Mouse (Mus musculus) forebrain, embryonic 13.5 days (tissue): Measurements from ENCODE around the gene Cep57l1. TPM values are rescaled to one million over a fixed set of nuclear protein-coding genes. Genes with fewer than 3 reads are reported as not detected.

Experiments
- ATAC-seq: fragments of 200-750 bp; cut with Nextera tagmentation; 2 replicates; pipeline ENCODE4 v1.8.0; 2017
- H3K27ac ChIP-seq: fragments of 300-500 bp; sonication (generic); 2 replicates; pipeline ENCODE4 v1.5.1; 2015; ENCODE audit warnings: inconsistent platforms, mild to moderate bottlenecking, moderate library complexity
- H3K27me3 ChIP-seq: fragments of 300-500 bp; sonication (generic); 2 replicates; pipeline ENCODE4 v1.6.1; 2015; ENCODE audit warnings: mild to moderate bottlenecking, inconsistent platforms
- H3K36me3 ChIP-seq: fragments of 300-500 bp; sonication (generic); 2 replicates; pipeline ENCODE4 v1.6.1; 2015; ENCODE audit warnings: mild to moderate bottlenecking, inconsistent platforms; ENCODE audit not compliant: poor library complexity, severe bottlenecking
- H3K4me1 ChIP-seq: fragments of 300-500 bp; sonication (generic); 2 replicates; pipeline ENCODE4 v1.6.1; 2015; ENCODE audit warnings: inconsistent platforms
- H3K4me2 ChIP-seq: fragments of 300-500 bp; sonication (generic); 2 replicates; pipeline ENCODE4 v1.6.1; 2015; ENCODE audit warnings: inconsistent platforms, mild to moderate bottlenecking, moderate library complexity
- H3K4me3 ChIP-seq: fragments of 300-500 bp; sonication (generic); 2 replicates; pipeline ENCODE4 v1.5.1; 2015; ENCODE audit warnings: mild to moderate bottlenecking, inconsistent platforms
- H3K9ac ChIP-seq: fragments of 300-500 bp; sonication (generic); 2 replicates; pipeline ENCODE4 v1.6.1; 2015; ENCODE audit warnings: mild to moderate bottlenecking, inconsistent platforms
- H3K9me3 ChIP-seq: fragments of 300-500 bp; sonication (generic); replicated peaks from 2 replicates; pipeline ENCODE4 v1.6.1; 2016; ENCODE audit warnings: inconsistent platforms
- WGBS: fragments of 180-500 bp; shearing (Covaris S2); methylation state at CpG from one replicate; pipeline ENCODE4 v1.1.7; 2015; 5-methylcytosine and 5-hydroxymethylcytosine counted together
- polyA plus RNA-seq: library from polyadenylated mRNA; unstranded; fragments of >200 nt; fragmentation: Nextera tagmentation; extraction: Ambion mirVana; gene quantifications from 2 replicates; pipeline ENCODE4 v1.2.1, GENCODE M21; 2015

Gene Cep57l1
- polyA plus RNA-seq, 1 experiment from 2014 or later, result 21.2 TPM

DNA sequence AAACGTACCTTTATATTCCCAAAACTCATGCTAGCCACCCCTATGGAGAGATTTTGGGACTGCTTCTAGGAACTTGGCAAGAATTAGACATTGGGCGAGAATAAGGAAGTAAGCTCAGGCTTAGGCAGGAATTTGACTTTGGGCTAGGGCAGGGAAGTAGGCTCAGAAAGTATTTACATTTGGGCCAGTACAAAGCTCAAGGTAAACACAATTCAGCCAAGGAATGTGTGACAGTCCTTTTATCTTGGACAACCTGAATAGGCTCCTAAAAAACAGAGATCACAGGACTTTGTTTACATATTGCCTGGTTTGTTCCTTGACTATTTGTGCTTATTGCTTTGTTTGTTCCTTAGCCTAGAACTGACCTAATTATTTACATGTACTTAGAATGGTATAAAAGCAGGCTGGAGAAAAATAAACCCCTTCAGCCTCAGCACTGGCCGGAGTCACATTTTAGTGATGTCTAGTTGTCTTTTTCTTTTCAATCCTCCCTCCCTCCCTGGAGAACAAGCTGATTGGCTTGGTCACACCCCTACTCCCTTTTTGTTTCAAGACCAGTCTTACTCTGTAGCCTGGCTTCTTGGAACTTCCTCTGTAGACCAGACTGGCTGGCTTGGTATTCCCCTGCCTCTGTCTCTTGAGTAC is 45.8 kb downstream of the Cep57l1 start:
- WGBS, result 88% methylated on average over 3 of the region's 3 CpGs
- H3K4me2 ChIP-seq, result no peak overlapping the region
- H3K4me1 ChIP-seq, result peaks cover 3% of the 10 kb centered on the region; the same call in 1 of the 2 replicates
- ATAC-seq, result no peak
- no peaks in the 10 kb centered on the region for H3K9me3 ChIP-seq
- no peak overlapping the region for H3K27ac ChIP-seq
- no peaks in the 10 kb centered on the region for H3K36me3 ChIP-seq
- H3K9ac ChIP-seq, result no peak overlapping the region
- H3K4me3 ChIP-seq, result no peak overlapping the region
- no peaks in the 10 kb centered on the region for H3K27me3 ChIP-seq

DNA sequence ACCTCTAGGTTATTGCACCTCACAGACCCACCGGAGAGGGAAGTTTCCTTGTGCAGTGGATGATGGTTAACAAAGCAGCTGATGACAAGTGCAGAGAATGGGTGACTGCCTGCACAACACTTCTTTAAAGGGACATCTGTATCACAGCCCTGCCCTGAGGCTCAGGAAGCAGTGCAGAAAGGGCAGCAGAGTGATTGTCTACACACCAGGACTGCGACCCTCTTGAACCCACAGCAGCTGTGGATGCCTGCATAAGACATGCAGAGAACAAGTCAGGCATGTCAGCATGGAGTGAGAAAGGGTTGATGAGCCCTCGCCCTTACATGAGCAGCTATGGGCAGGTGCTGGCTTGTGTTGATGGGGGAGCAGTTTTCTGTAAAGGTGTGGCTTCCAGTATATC is 48.8 kb downstream of the Cep57l1 start:
- Histone ChIP-seq H3K27me3 (no peaks in the 10 kb centered on the region), H3K27ac (no peak overlapping the region), H3K4me1 (peaks cover 3% of the 10 kb centered on the region; the same call in 1 of the 2 replicates), H3K4me2 (no peak overlapping the region), H3K36me3 (no peaks in the 10 kb centered on the region), H3K4me3 (no peak overlapping the region), H3K9me3 (no peaks in the 10 kb centered on the region), H3K9ac (no peak overlapping the region)
- 79% methylated on average over 3 of the region's 3 CpGs for WGBS
- ATAC-seq, result no peak

DNA sequence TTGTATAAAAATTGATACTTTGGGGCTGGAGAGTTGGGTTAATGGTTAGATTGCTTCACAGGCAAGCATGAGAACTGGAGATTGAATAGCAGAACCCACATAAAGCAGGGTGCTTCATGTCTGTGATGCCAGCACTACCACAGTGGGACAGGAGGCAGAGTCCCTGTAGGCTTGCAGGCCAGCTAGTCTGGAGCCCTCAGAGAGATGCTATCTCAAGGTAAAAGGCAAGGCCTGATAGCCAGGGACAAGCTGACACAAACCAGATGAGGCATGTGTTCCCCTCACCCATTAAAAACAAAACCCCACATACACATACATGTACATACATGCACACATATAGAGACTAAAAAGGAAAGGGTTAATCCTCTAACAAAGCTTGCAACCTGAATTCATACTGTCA is 51.6 kb downstream of the Cep57l1 start:
- Histone ChIP-seq H3K9me3 (no peaks in the 10 kb centered on the region), H3K4me1 (peaks cover 3% of the 10 kb centered on the region; the same call in 1 of the 2 replicates), H3K27ac (no peak overlapping the region), H3K9ac (no peak overlapping the region), H3K4me2 (no peak overlapping the region), H3K4me3 (no peak overlapping the region), H3K27me3 (no peaks in the 10 kb centered on the region), H3K36me3 (no peaks in the 10 kb centered on the region)
- no peak for ATAC-seq

DNA sequence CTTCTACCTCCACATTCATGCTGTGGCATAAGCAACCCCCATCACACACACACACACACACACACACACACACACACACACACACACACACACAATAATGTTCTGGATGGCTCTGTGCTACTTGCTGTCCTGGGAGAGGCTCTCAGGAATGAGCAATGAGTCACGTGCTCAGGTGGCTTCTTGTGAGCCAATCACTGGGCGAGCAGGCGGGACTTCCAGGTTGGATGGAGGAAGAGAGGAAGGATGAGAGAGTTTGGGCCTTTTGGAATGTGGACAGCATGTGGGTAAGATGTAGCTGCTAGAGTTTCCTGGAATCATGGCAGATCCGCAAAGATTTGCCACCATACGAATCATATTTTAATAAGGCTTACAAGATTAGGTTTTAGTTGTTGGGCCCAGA is 52.4 kb downstream of the Cep57l1 start:
- peaks cover 3% of the 10 kb centered on the region; the same call in 1 of the 2 replicates for H3K4me1 ChIP-seq
- H3K9ac ChIP-seq, result no peak overlapping the region
- no peak for ATAC-seq
- no peaks in the 10 kb centered on the region for H3K9me3 ChIP-seq
- no peak overlapping the region for H3K4me2 ChIP-seq
- no peak overlapping the region for H3K27ac ChIP-seq
- H3K36me3 ChIP-seq, result no peaks in the 10 kb centered on the region
- no peak overlapping the region for H3K4me3 ChIP-seq
- no peaks in the 10 kb centered on the region for H3K27me3 ChIP-seq
- WGBS, result 95% methylated on average over 5 of the region's 5 CpGs

DNA sequence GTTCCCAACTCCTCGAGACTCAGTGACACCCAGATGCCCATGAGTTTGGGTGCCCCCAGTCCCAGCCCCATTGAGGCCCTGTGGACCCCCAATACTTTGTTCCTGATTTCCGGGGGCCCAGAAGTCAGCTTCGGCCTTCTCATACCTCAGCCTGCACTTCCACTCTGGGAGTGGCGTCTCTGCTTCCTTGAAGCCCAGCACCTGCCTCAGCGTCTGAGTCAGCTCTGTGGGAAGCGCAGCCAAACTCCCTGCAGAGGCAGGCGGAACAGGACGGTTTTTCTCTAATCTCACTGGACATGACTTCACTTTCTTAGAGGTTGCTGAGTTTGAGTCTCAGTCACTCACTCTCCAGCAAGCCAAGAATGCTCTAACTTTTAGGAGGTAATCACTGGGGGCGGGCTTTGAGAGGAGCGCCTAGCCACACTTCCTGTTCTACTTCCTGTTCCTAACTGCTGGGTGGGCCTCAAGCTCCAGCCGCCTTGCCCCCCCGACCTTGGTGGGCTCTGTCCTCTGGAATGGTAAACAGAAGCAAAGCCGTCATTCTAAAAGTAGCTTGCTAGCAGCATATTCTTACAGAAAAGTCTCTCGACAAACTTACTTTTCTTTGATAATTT is 57.7 kb downstream of the Cep57l1 start:
- H3K9me3 ChIP-seq, result no peaks in the 10 kb centered on the region
- 88% methylated on average over 14 of the region's 14 CpGs for WGBS
- H3K27me3 ChIP-seq, result no peaks in the 10 kb centered on the region
- H3K4me1 ChIP-seq, result no peaks in the 10 kb centered on the region
- H3K4me2 ChIP-seq, result no peak overlapping the region
- H3K27ac ChIP-seq, result no peak overlapping the region
- no peak for ATAC-seq
- no peak overlapping the region for H3K4me3 ChIP-seq
- H3K36me3 ChIP-seq, result no peaks in the 10 kb centered on the region
- no peak overlapping the region for H3K9ac ChIP-seq

DNA sequence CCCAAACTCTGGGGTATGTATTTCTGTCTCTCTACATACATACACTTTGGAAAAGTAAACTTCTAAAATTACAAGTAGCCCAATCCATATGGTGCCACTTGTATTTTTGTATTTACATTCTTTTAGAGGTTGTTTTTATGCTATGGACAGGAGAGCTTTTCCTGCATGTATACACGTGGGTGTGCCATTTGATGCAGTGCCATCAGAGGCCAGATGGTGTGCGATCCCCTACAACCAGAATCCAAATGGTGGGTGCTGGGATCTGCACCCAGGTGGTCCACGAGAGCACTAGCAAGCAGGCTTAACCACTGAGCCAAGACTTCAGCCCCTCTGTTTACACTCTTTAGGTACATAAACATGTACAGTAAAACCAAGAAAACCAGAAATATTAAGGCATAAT is 60.4 kb downstream of the Cep57l1 start:
- no peak for ATAC-seq
- no peak overlapping the region for H3K4me3 ChIP-seq
- H3K27me3 ChIP-seq, result no peaks in the 10 kb centered on the region
- no peak overlapping the region for H3K4me2 ChIP-seq
- 78% methylated on average over 3 of the region's 3 CpGs for WGBS
- peaks cover 5% of the 10 kb centered on the region for H3K4me1 ChIP-seq
- H3K9ac ChIP-seq, result no peak overlapping the region
- H3K9me3 ChIP-seq, result no peaks in the 10 kb centered on the region
- H3K36me3 ChIP-seq, result no peaks in the 10 kb centered on the region
- H3K27ac ChIP-seq, result no peak overlapping the region

DNA sequence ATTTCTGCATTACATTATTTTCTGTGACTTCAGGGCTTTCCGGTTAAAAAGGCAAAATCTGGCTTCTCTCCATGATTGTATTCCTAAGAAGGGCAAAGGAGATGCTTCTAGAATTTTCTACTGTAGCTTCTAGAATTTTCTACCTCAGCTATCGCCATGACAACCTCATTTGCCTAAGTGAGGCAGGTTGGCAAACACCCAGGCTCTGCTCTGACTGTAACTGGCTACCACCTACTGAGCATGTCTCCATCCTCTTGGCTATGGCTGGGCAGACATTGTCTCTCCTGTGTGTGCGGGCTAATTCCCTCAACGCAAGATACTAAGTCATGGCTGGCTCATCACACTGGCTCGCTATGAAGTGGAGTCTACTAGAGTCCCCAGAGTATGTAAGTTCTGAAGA is 63.1 kb downstream of the Cep57l1 start:
- Histone ChIP-seq H3K36me3 (0 out of 2 replicates have a peak, but pooled peaks cover 5% of the 10 kb centered on the region), H3K4me2 (no peak overlapping the region), H3K9ac (no peak overlapping the region), H3K27ac (no peak overlapping the region), H3K27me3 (no peaks in the 10 kb centered on the region), H3K9me3 (no peaks in the 10 kb centered on the region), H3K4me1 (peaks cover 5% of the 10 kb centered on the region), H3K4me3 (no peak overlapping the region)
- ATAC-seq, result no peak
- 84% methylated on average over 5 of the region's 5 CpGs for WGBS

DNA sequence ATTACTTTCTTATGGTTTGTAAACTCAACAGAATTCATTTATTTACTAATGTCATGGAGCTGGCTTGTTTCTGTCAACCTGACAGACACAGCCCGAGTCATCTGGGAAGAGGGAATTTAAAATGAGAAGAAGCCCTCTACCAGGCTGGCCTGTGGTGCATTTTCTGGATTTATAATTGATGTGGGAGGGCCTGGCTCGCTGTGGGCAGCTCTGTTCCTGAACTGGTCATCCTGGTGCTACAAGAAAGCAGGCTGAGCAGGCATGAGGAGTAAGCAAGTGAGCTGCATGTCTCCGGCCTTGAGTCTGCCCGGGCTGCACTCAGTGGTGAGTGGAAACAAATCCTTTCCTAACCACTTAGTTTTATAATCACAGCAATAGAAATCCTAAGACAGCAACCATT is 65.7 kb downstream of the Cep57l1 start:
- 86% methylated on average over 4 of the region's 4 CpGs for WGBS
- H3K27me3 ChIP-seq, result no peaks in the 10 kb centered on the region
- ATAC-seq, result no peak
- H3K4me1 ChIP-seq, result peaks cover 5% of the 10 kb centered on the region
- H3K9ac ChIP-seq, result no peak overlapping the region
- H3K4me2 ChIP-seq, result no peak overlapping the region
- H3K36me3 ChIP-seq, result 0 out of 2 replicates have a peak, but pooled peaks cover 11% of the 10 kb centered on the region
- no peak overlapping the region for H3K27ac ChIP-seq
- H3K9me3 ChIP-seq, result no peaks in the 10 kb centered on the region
- H3K4me3 ChIP-seq, result no peak overlapping the region

DNA sequence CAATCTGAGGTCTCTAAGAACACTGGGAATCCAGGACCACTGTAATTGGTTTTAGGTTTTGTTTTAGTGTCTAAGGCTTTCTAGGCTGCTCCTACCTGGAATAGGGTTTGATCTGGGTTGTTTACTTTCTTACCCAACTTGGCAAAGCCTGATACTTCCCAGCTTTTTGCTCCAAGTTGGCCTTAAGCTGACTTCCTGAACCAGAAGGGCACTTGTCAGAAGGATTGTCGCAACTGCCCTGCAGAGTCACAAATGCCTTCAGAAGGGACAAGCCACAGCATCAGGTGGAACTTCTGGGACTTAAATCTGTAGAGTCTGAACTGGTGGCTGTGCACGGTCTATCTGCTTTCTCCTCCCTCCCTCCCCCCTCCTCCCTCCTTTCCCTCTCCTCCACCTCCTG is 69.5 kb downstream of the Cep57l1 start:
- H3K36me3 ChIP-seq, result peaks cover 26% of the 10 kb centered on the region
- no peaks in the 10 kb centered on the region for H3K9me3 ChIP-seq
- H3K9ac ChIP-seq, result no peak overlapping the region
- no peak for ATAC-seq
- H3K4me2 ChIP-seq, result no peak overlapping the region
- WGBS, result 89% methylated on average over 2 of the region's 2 CpGs
- no peaks in the 10 kb centered on the region for H3K27me3 ChIP-seq
- peaks cover 6% of the 10 kb centered on the region for H3K4me1 ChIP-seq
- no peak overlapping the region for H3K27ac ChIP-seq
- no peak overlapping the region for H3K4me3 ChIP-seq

DNA sequence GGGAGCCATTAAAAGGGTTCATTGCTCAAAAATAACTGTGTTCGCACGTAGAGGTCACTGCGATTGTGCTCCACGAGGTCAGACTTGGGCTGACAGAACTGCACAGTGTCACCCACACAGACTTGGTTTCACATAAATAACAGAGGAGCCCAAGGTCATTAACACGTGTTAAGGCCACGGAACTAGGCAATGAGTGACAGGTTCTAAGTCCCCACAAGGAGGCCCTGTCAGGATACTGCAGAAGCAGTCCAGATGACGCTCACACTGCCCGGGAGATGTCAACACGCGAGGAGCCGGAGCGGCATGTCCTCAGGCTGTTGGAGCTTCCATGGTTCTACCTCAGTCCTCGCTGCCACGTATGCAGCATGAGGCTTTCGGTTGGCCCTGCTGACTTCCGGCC is 72.4 kb downstream of the Cep57l1 start:
- no peaks in the 10 kb centered on the region for H3K27me3 ChIP-seq
- no peak overlapping the region for H3K4me3 ChIP-seq
- H3K9me3 ChIP-seq, result no peaks in the 10 kb centered on the region
- peaks cover 6% of the 10 kb centered on the region for H3K4me1 ChIP-seq
- ATAC-seq, result no peak
- H3K27ac ChIP-seq, result no peak overlapping the region
- no peak overlapping the region for H3K4me2 ChIP-seq
- 96% methylated on average over 16 of the region's 16 CpGs for WGBS
- no peak overlapping the region for H3K9ac ChIP-seq
- H3K36me3 ChIP-seq, result peaks cover 21% of the 10 kb centered on the region

DNA sequence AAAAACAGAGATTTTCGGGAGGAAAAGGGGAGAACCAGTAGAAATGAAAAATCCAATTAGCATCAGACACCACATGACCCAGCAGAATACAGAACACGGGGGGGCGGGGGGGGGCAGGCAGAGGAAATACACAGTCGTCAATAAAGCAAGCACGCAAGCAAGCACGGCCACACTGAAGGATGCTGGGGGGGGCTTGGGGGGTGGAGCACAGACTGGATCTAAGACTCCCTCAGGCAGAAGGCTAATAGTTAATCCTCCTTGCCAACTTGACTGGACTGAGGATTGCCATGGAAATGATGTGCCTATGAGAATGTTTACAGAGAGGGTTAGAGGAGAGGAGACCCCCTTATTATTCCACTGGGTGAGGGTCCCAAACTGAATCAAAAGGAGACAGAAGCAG is 74.3 kb downstream of the Cep57l1 start:
- Histone ChIP-seq H3K27ac (no peak overlapping the region), H3K9me3 (no peaks in the 10 kb centered on the region), H3K36me3 (peaks cover 21% of the 10 kb centered on the region), H3K4me1 (peaks cover 6% of the 10 kb centered on the region), H3K4me3 (no peak overlapping the region), H3K9ac (no peak overlapping the region), H3K4me2 (no peak overlapping the region), H3K27me3 (no peaks in the 10 kb centered on the region)
- no peak for ATAC-seq
- WGBS, result 53% methylated on average over 6 of the region's 6 CpGs

DNA sequence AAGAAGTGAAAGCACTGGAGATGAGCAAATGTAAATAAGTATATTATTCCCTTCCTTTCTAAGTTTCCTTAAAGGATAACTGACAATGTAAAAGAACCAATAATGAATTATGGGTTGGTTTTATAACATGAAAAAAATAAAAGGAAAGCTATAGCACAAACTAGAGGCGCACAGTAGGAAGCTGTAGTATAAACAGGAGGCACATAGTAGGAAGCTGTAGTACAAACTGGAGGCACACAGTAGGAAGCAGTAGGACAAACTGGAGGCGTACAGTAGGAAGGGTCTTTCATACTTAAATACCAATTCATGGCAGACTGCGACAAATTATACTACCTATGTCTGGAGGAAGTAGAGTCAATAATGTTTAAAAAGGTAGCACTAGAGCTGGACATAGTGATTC is 76.5 kb downstream of the Cep57l1 start:
- WGBS, result 97% methylated on average over 3 of the region's 3 CpGs
- Histone ChIP-seq H3K27me3 (no peaks in the 10 kb centered on the region), H3K4me2 (no peak overlapping the region), H3K27ac (no peak overlapping the region), H3K9ac (no peak overlapping the region), H3K4me3 (no peak overlapping the region), H3K36me3 (peaks cover 25% of the 10 kb centered on the region), H3K9me3 (no peaks in the 10 kb centered on the region), H3K4me1 (peaks cover 6% of the 10 kb centered on the region)
- ATAC-seq, result no peak

DNA sequence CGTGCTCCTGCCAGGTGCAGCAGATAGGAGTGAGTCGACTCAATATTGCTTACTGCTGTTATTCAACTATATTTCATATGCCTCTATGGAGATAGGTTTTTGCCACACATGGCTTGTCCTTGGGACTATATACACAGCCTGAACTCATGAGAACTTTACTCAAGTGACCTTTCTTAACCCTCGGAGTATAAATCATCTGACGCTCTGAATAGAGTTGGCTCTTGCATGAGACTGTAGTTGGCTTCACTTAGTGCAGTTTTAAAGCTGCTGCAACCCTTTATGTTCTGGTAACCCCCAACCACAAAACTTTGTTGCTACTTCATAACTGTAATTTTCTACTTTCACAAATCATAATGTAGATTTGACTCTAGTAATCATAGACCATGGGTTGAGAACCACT is 77.7 kb downstream of the Cep57l1 start:
- Histone ChIP-seq H3K4me2 (no peak overlapping the region), H3K27ac (no peak overlapping the region), H3K9me3 (no peaks in the 10 kb centered on the region; the same call in 1 of the 2 replicates), H3K27me3 (no peaks in the 10 kb centered on the region), H3K4me3 (no peak overlapping the region), H3K36me3 (peaks cover 23% of the 10 kb centered on the region), H3K4me1 (peaks cover 6% of the 10 kb centered on the region), H3K9ac (no peak overlapping the region)
- 94% methylated on average over 4 of the region's 4 CpGs for WGBS
- no peak for ATAC-seq
